Mouse (Mus musculus): ENCODE data around the gene Snrnp200. TPM values are rescaled to one million over a fixed set of nuclear protein-coding genes. Genes with fewer than 3 reads are reported as not detected.

Gene Snrnp200
- total and polyA plus RNA-seq, 3 experiments, result 67.5 to 137 (median 122) TPM

- DNase-seq (ENCODE audit: low read depth, low spot score), result peak; percentile 91
- TF ChIP-seq MAX (IDR thresholded peaks at IDR 0.05; ENCODE audit: low read length), result peak; percentile 50; the same call in 1 of the 2 replicates
- no peak for TF ChIP-seq RCOR1 (IDR thresholded peaks at IDR 0.05; ENCODE audit: low read depth, low read length)
- TF ChIP-seq ZKSCAN1 (IDR thresholded peaks at IDR 0.05; ENCODE audit: low read depth, low read length), result no peak
- TF ChIP-seq HCFC1 (IDR thresholded peaks at IDR 0.05; ENCODE audit: low read depth, low read length), result 0 out of 2 replicates have a peak, but pooled peaks have one; percentile 0
- TF ChIP-seq MYB (IDR thresholded peaks at IDR 0.05; ENCODE audit: low read depth, low read length), result no peak
- peak; percentile 29; the same call in 1 of the 2 replicates for TF ChIP-seq NELFE (IDR thresholded peaks at IDR 0.05; ENCODE audit: low read depth, low read length)
- no peak for TF ChIP-seq CTCF (IDR thresholded peaks at IDR 0.05 in 2 of 3, conservative IDR thresholded peaks at IDR 0.05 in 1 of 3; ENCODE audit: control insufficient read depth in 1 of 3, insufficient read depth in 1 of 3, low read depth in 2 of 3, low read length in 3 of 3, poor library complexity in 1 of 3, severe bottlenecking in 1 of 3)
- no peak for TF ChIP-seq MAFK (IDR thresholded peaks at IDR 0.05; ENCODE audit: borderline replicate concordance, low read depth, low read length)
- TF ChIP-seq TCF12 (IDR thresholded peaks at IDR 0.05; ENCODE audit: low read depth, low read length), result no peak; the same call in 1 of the 2 replicates
- no peak for TF ChIP-seq USF2 (IDR thresholded peaks at IDR 0.05; ENCODE audit: borderline replicate concordance in 1 of 2, insufficient read depth in 1 of 2, low read depth in 1 of 2, low read length in 2 of 2)
- no peak for TF ChIP-seq TAL1 (IDR thresholded peaks at IDR 0.05; ENCODE audit: low read length)
- TF ChIP-seq POLR2A (IDR thresholded peaks at IDR 0.05; ENCODE audit: control insufficient read depth in 1 of 2, insufficient read depth in 1 of 2, low read depth in 1 of 2, low read length in 2 of 2, poor library complexity in 1 of 2), result peak; percentile 75 to 97
- no peak for TF ChIP-seq ZNF384 (IDR thresholded peaks at IDR 0.05; ENCODE audit: low read depth, low read length)
- TF ChIP-seq ZMIZ1 (IDR thresholded peaks at IDR 0.05; ENCODE audit: low read depth, low read length), result peak; percentile 71
- TF ChIP-seq EP300 (IDR thresholded peaks at IDR 0.05; ENCODE audit: low read depth in 1 of 2, low read length in 2 of 2), result no peak
- TF ChIP-seq MYC (IDR thresholded peaks at IDR 0.05; ENCODE audit: low read depth, low read length), result no peak
- TF ChIP-seq UBTF (IDR thresholded peaks at IDR 0.05; ENCODE audit: borderline replicate concordance, insufficient read depth, low read depth, low read length), result 0 out of 2 replicates have a peak, but pooled peaks have one; percentile 32
- peak; percentile 82 for TF ChIP-seq NRF1 (IDR thresholded peaks at IDR 0.05; ENCODE audit: insufficient read depth, low read depth, low read length, poor library complexity, severe bottlenecking)
- peak; percentile 11; the same call in 1 of the 2 replicates for TF ChIP-seq ETS1 (IDR thresholded peaks at IDR 0.05; ENCODE audit: low read depth, low read length)
- TF ChIP-seq USF1 (IDR thresholded peaks at IDR 0.05; ENCODE audit: low read depth, low read length), result no peak
- TF ChIP-seq POLR2AphosphoS2 (IDR thresholded peaks at IDR 0.05; ENCODE audit: low read length), result 0 out of 2 replicates have a peak, but pooled peaks have one; percentile 55
- TF ChIP-seq TBP (IDR thresholded peaks at IDR 0.05; ENCODE audit: low read depth, low read length), result 0 out of 2 replicates have a peak, but pooled peaks have one; percentile 11
- TF ChIP-seq CHD1 (IDR thresholded peaks at IDR 0.05; ENCODE audit: low read depth, low read length), result no peak
- peak overlapping the region; percentile 76 for H3K9ac ChIP-seq (ENCODE audit: control insufficient read depth, low read depth, low read length, poor library complexity, severe bottlenecking)
These were observed 62.3 kb downstream of the Snrnp200 start for GRCm38 (mm10) chr2:127270300-127271041.

More at GRCm38 (mm10) chr2:127270300-127271041, 62.3 kb downstream of the Snrnp200 start:
- Histone ChIP-seq H3K27me3 (ENCODE audit: control insufficient read depth in 1 of 2, insufficient read depth in 2 of 2, low read length in 2 of 2) (no peaks in the 10 kb centered on the region), H3K79me2 (ENCODE audit: control insufficient read depth, insufficient read depth, low read length, poor library complexity) (peaks cover 42% of the 10 kb centered on the region), H3K36me3 (ENCODE audit: control insufficient read depth in 1 of 2, insufficient read depth in 2 of 2, low read length in 2 of 2) (peaks cover 0 to 12% of the 10 kb centered on the region in 2 experiments; a peak in 2 of 4 replicates), H3K9me3 (replicated peaks; ENCODE audit: insufficient read depth, low read length) (no peaks in the 10 kb centered on the region), H3K4me3 (ENCODE audit: control insufficient read depth in 1 of 2, insufficient read depth in 1 of 2, low read depth in 2 of 2, low read length in 2 of 2) (peak overlapping the region; percentile 79 to 96), H3K27ac (ENCODE audit: control insufficient read depth, low read depth, low read length) (peak overlapping the region; percentile 40), H3K4me1 (ENCODE audit: control insufficient read depth in 1 of 2, insufficient read depth in 2 of 2, low read length in 2 of 2) (peaks cover 0 to 7% of the 10 kb centered on the region in 2 experiments; a peak in 3 of 4 replicates)

All from MEL (cell line).